Mouse (Mus musculus) MEL (cell line): ENCODE measurements around the gene Arl15. TPM values are rescaled to one million over a fixed set of nuclear protein-coding genes. Genes with fewer than 3 reads are reported as not detected.

ENCODE experiments used
- DNase-seq: peaks from one replicate; pipeline ENCODE4 v3.0.0; 2011; ENCODE audit warnings: low read depth, low spot score
- H3K27ac ChIP-seq: 2 replicates; pipeline ENCODE4 v1.5.1; 2012; ENCODE audit warnings: low read depth, mild to moderate bottlenecking, control low read depth, low read length, moderate library complexity; ENCODE audit not compliant: control insufficient read depth
- H3K27me3 ChIP-seq, 2 experiments: fragments of 150-350 bp in 1 of 2; sonication (generic) in 1 of 2; 2 replicates each; pipeline ENCODE4 v1.6.1; 2012; ENCODE audit warnings: low read length in 2 of 2, mild to moderate bottlenecking in 2 of 2, improper control_type of control experiment in 1 of 2, moderate library complexity in 1 of 2; ENCODE audit not compliant: insufficient read depth in 2 of 2, control insufficient read depth in 1 of 2
- H3K36me3 ChIP-seq, 2 experiments: 2 replicates each; pipeline ENCODE4 v1.6.1; 2012 to 2014; ENCODE audit warnings: low read length in 2 of 2, improper control_type of control experiment in 1 of 2, inconsistent platforms in 1 of 2, mild to moderate bottlenecking in 1 of 2; ENCODE audit not compliant: insufficient read depth in 2 of 2, control insufficient read depth in 1 of 2
- H3K4me1 ChIP-seq, 2 experiments: fragments of 150-350 bp in 1 of 2; sonication (generic) in 1 of 2; 2 replicates each; pipeline ENCODE4 v1.6.1; 2012; ENCODE audit warnings: low read length in 2 of 2, improper control_type of control experiment in 1 of 2, mild to moderate bottlenecking in 1 of 2; ENCODE audit not compliant: insufficient read depth in 2 of 2, control insufficient read depth in 1 of 2
- H3K4me3 ChIP-seq, 2 experiments: fragments of 150-350 bp in 1 of 2; sonication (generic) in 1 of 2; 2 replicates each; pipeline ENCODE4 v1.5.1; 2012; ENCODE audit warnings: low read depth in 2 of 2, low read length in 2 of 2, mild to moderate bottlenecking in 2 of 2, moderate library complexity in 2 of 2, control low read depth in 1 of 2, improper control_type of control experiment in 1 of 2; ENCODE audit not compliant: control insufficient read depth in 1 of 2, insufficient read depth in 1 of 2
- H3K79me2 ChIP-seq: 2 replicates; pipeline ENCODE4 v1.6.1; 2012; ENCODE audit warnings: mild to moderate bottlenecking, low read length, moderate library complexity; ENCODE audit not compliant: control insufficient read depth, poor library complexity, insufficient read depth
- H3K9ac ChIP-seq: 2 replicates; pipeline ENCODE4 v1.6.1; 2012; ENCODE audit warnings: low read depth, mild to moderate bottlenecking, control low read depth, low read length, moderate library complexity; ENCODE audit not compliant: control insufficient read depth, poor library complexity, severe bottlenecking
- H3K9me3 ChIP-seq: fragments of 150-350 bp; sonication (generic); replicated peaks from 2 replicates; pipeline ENCODE4 v1.6.1; 2012; ENCODE audit warnings: mild to moderate bottlenecking, low read length, improper control_type of control experiment, moderate library complexity; ENCODE audit not compliant: insufficient read depth
- BHLHE40 ChIP-seq: IDR thresholded peaks from 2 replicates; pipeline ENCODE4 v1.6.1; 2012; ENCODE audit warnings: low read depth, mild to moderate bottlenecking, inconsistent platforms, low read length, improper control_type of control experiment, borderline replicate concordance
- CHD1 ChIP-seq: IDR thresholded peaks from 2 replicates; pipeline ENCODE4 v1.6.1; 2012; ENCODE audit warnings: low read depth, mild to moderate bottlenecking, inconsistent platforms, low read length, improper control_type of control experiment
- CTCF ChIP-seq, 3 experiments: IDR thresholded peaks in 2 of 3; conservative IDR thresholded peaks in 1 of 3; 2 replicates each; pipeline ENCODE4 v1.5.1; 2011 to 2012; ENCODE audit warnings: low read length in 3 of 3, low read depth in 2 of 3, mild to moderate bottlenecking in 2 of 3, improper control_type of control experiment in 1 of 3, inconsistent platforms in 1 of 3, mixed read lengths in 1 of 3, moderate library complexity in 1 of 3; ENCODE audit not compliant: control insufficient read depth in 1 of 3, insufficient read depth in 1 of 3, poor library complexity in 1 of 3, severe bottlenecking in 1 of 3
- ELF1 ChIP-seq: IDR thresholded peaks from 2 replicates; pipeline ENCODE4 v1.6.1; 2014; ENCODE audit warnings: low read depth, mild to moderate bottlenecking, inconsistent platforms, low read length, improper control_type of control experiment, moderate library complexity
- EP300 ChIP-seq, 2 experiments: IDR thresholded peaks; 2 replicates each; pipeline ENCODE4 v1.6.1; 2011; ENCODE audit warnings: improper control_type of control experiment in 2 of 2, low read length in 2 of 2, low read depth in 1 of 2, mild to moderate bottlenecking in 1 of 2
- GABPA ChIP-seq: IDR thresholded peaks from 2 replicates; pipeline ENCODE4 v1.6.1; 2012; ENCODE audit warnings: low read depth, mild to moderate bottlenecking, inconsistent platforms, low read length, improper control_type of control experiment, moderate library complexity
- GATA1 ChIP-seq: IDR thresholded peaks from 2 replicates; pipeline ENCODE4 v1.6.1; 2011; ENCODE audit warnings: low read depth, low read length, improper control_type of control experiment
- HCFC1 ChIP-seq: IDR thresholded peaks from 2 replicates; pipeline ENCODE4 v1.6.1; 2012; ENCODE audit warnings: low read depth, mild to moderate bottlenecking, inconsistent platforms, low read length, improper control_type of control experiment, moderate library complexity
- KAT2A ChIP-seq: conservative IDR thresholded peaks from 2 replicates; pipeline ENCODE4 v1.6.1; 2012; ENCODE audit warnings: low read depth, low read length, improper control_type of control experiment, inconsistent platforms
- MAFK ChIP-seq: IDR thresholded peaks from 2 replicates; pipeline ENCODE4 v1.6.1; 2011; ENCODE audit warnings: low read depth, mild to moderate bottlenecking, low read length, improper control_type of control experiment, borderline replicate concordance
- MAX ChIP-seq: IDR thresholded peaks from 2 replicates; pipeline ENCODE4 v1.6.1; 2011; ENCODE audit warnings: low read length, improper control_type of control experiment
- MAZ ChIP-seq: IDR thresholded peaks from 2 replicates; pipeline ENCODE4 v1.6.1; 2012; ENCODE audit warnings: low read depth, mild to moderate bottlenecking, inconsistent platforms, low read length, improper control_type of control experiment
- MEF2A ChIP-seq: IDR thresholded peaks from 2 replicates; pipeline ENCODE4 v1.6.1; 2014; ENCODE audit warnings: low read depth, mild to moderate bottlenecking, inconsistent platforms, low read length, improper control_type of control experiment; ENCODE audit not compliant: poor library complexity, insufficient replicate concordance, severe bottlenecking; ENCODE audit errors: extremely low read depth
- MXI1 ChIP-seq: IDR thresholded peaks from 2 replicates; pipeline ENCODE4 v1.6.1; 2011; ENCODE audit warnings: mild to moderate bottlenecking, low read depth, low read length, improper control_type of control experiment
- MYB ChIP-seq: IDR thresholded peaks from 2 replicates; pipeline ENCODE4 v1.6.1; 2011; ENCODE audit warnings: mild to moderate bottlenecking, low read depth, low read length, improper control_type of control experiment
- NELFE ChIP-seq: IDR thresholded peaks from 2 replicates; pipeline ENCODE4 v1.6.1; 2011; ENCODE audit warnings: low read depth, low read length, improper control_type of control experiment
- NRF1 ChIP-seq: IDR thresholded peaks from 2 replicates; pipeline ENCODE4 v1.6.1; 2014; ENCODE audit warnings: low read depth, mild to moderate bottlenecking, inconsistent platforms, low read length, improper control_type of control experiment, moderate library complexity; ENCODE audit not compliant: poor library complexity, insufficient read depth, severe bottlenecking
- POLR2AphosphoS2 ChIP-seq: IDR thresholded peaks from 2 replicates; pipeline ENCODE4 v1.6.1; 2011; ENCODE audit warnings: low read length, improper control_type of control experiment
- POLR2AphosphoS5 ChIP-seq: IDR thresholded peaks from 2 replicates; pipeline ENCODE4 v1.6.1; 2012; ENCODE audit warnings: low read depth, borderline replicate concordance, mild to moderate bottlenecking, inconsistent platforms, low read length, moderate library complexity, mixed read lengths
- RAD21 ChIP-seq: IDR thresholded peaks from 2 replicates; pipeline ENCODE4 v1.6.1; 2011; ENCODE audit warnings: mild to moderate bottlenecking, low read depth, low read length, improper control_type of control experiment
- SIN3A ChIP-seq: IDR thresholded peaks from 2 replicates; pipeline ENCODE4 v1.6.1; 2012; ENCODE audit warnings: low read length, improper control_type of control experiment, inconsistent platforms
- TAL1 ChIP-seq: IDR thresholded peaks from 2 replicates; pipeline ENCODE4 v1.6.1; 2012; ENCODE audit warnings: mild to moderate bottlenecking, inconsistent platforms, low read length, moderate library complexity, mixed read lengths
- TBP ChIP-seq: IDR thresholded peaks from 2 replicates; pipeline ENCODE4 v1.8.0; 2011; ENCODE audit warnings: low read depth, low read length, improper control_type of control experiment
- TCF12 ChIP-seq: IDR thresholded peaks from 2 replicates; pipeline ENCODE4 v1.6.1; 2014; ENCODE audit warnings: low read depth, mild to moderate bottlenecking, inconsistent platforms, low read length, improper control_type of control experiment, moderate library complexity
- UBTF ChIP-seq: IDR thresholded peaks from 2 replicates; pipeline ENCODE4 v1.6.1; 2012; ENCODE audit warnings: low read depth, mild to moderate bottlenecking, inconsistent platforms, low read length, improper control_type of control experiment, moderate library complexity, borderline replicate concordance; ENCODE audit not compliant: insufficient read depth
- USF1 ChIP-seq: IDR thresholded peaks from 2 replicates; pipeline ENCODE4 v1.6.1; 2014; ENCODE audit warnings: low read depth, mild to moderate bottlenecking, inconsistent platforms, low read length, improper control_type of control experiment, moderate library complexity
- USF2 ChIP-seq, 2 experiments: IDR thresholded peaks; 2 replicates each; pipeline ENCODE4 v1.6.1; 2011 to 2012; ENCODE audit warnings: improper control_type of control experiment in 2 of 2, low read length in 2 of 2, borderline replicate concordance in 1 of 2, inconsistent platforms in 1 of 2, low read depth in 1 of 2, mild to moderate bottlenecking in 1 of 2; ENCODE audit not compliant: insufficient read depth in 1 of 2
- ZC3H11A ChIP-seq: IDR thresholded peaks from 2 replicates; pipeline ENCODE4 v1.6.1; 2012; ENCODE audit warnings: low read depth, mild to moderate bottlenecking, inconsistent platforms, low read length, improper control_type of control experiment
- ZKSCAN1 ChIP-seq: IDR thresholded peaks from 2 replicates; pipeline ENCODE4 v1.6.1; 2012; ENCODE audit warnings: low read depth, mild to moderate bottlenecking, inconsistent platforms, low read length, improper control_type of control experiment, moderate library complexity
- ZMIZ1 ChIP-seq: IDR thresholded peaks from 2 replicates; pipeline ENCODE4 v1.6.1; 2012; ENCODE audit warnings: low read depth, mild to moderate bottlenecking, inconsistent platforms, low read length, improper control_type of control experiment, moderate library complexity
- ZNF384 ChIP-seq: IDR thresholded peaks from 2 replicates; pipeline ENCODE4 v1.6.1; 2012; ENCODE audit warnings: low read depth, mild to moderate bottlenecking, inconsistent platforms, low read length, improper control_type of control experiment
- polyA plus RNA-seq, 2 experiments: library from polyadenylated mRNA; stranded (reverse) in 1 of 2; unstranded in 1 of 2; fragments of >175 nt in 1 of 2; fragments of >200 nt in 1 of 2; gene quantifications; 2 replicates each; pipeline versions ENCODE4 v1.2.1 to v1.2.4; 2012; ENCODE audit warnings: low replicate concordance in 2 of 2, low read depth in 1 of 2; ENCODE audit not compliant: insufficient read length in 2 of 2, insufficient read depth in 1 of 2, missing spikeins in 1 of 2
- total RNA-seq: library from RNA; depleted of rRNA; stranded (reverse); fragments of 300-350 nt; gene quantifications from 2 replicates; pipeline ENCODE4 v1.2.3, GENCODE M21; 2012

The Arl15 gene
- total and polyA plus RNA-seq, 3 experiments, result 3.6 to 5.8 TPM; not detected in 1

DNA sequence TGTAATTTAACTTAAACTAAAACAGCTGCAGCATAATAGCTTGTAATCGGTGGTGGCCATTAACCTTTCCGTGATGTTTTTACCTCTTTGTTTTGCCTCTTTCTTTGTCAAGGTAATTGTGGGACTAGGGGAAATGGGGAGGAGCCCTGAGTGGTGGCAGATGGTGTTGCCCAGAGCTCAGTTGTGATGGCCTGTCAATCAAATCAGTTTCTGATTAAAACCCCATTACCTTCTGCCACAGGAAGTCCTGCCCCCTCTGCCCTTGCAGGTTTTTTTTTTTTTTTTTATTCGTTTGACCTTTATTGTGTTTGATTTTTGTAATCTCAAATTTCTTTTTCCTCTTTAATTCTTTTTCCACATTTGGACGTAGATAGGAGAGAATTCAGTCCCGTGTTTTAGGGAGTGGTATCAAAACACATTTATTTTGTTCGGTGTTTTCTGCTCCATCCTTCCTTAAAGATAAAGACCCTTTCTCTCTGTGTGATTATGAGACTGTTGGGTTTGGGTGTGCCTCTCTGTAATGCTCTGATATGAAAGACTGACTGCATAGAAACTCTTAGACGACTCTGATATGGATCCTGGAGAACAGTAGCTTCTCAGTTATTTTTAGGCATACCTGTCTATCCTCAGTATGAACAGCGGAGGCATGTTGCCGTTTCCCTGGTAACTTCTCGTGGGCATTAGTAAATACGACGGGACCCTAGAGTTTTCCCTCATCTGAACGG lies 64.5 kb downstream of the Arl15 start (continued):
- TF ChIP-seq EP300 (IDR thresholded peaks at IDR 0.05; ENCODE audit: low read depth in 1 of 2, low read length in 2 of 2), result peak; percentile 96
- no peak for TF ChIP-seq NELFE
- peak; percentile 94 for TF ChIP-seq ZNF384
- peak; percentile 80; the same call in 1 of the 2 replicates for TF ChIP-seq SIN3A
- TF ChIP-seq CTCF (IDR thresholded peaks at IDR 0.05 in 2 of 3, conservative IDR thresholded peaks at IDR 0.05 in 1 of 3; ENCODE audit: control insufficient read depth in 1 of 3, insufficient read depth in 1 of 3, low read depth in 2 of 3, low read length in 3 of 3, poor library complexity in 1 of 3, severe bottlenecking in 1 of 3), result no peak
- TF ChIP-seq GATA1, result peak; percentile 93
- TF ChIP-seq CHD1, result no peak
- TF ChIP-seq POLR2AphosphoS5, result no peak
- TF ChIP-seq USF1, result no peak

DNA sequence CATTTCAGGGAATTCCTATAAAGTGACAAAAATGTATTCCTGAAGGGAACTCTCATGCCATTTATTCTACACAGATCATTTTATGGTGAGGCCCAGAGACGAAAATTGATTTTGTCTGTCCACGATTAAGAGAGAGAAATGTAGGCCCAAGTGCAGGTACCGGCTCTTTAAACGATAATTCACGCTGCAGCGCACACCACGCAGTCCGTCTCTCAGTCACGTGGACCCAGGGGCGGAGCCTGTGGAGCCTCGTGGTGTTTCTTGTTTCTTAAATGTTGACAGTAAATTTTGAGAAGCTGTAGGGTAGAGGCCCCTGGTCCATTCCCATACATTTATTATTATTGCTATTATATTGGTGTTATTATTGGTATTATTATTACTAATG lies 65.1 kb downstream of the Arl15 start:
- H3K79me2 ChIP-seq, result no peaks in the 10 kb centered on the region; the same call in 1 of the 2 replicates
- H3K27me3 ChIP-seq, result no peaks in the 10 kb centered on the region
- H3K36me3 ChIP-seq, result peaks cover 0 to 42% of the 10 kb centered on the region in 2 experiments; a peak in 2 of 4 replicates
- H3K4me1 ChIP-seq, result peaks cover 33 to 48% of the 10 kb centered on the region in 2 experiments
- no peaks in the 10 kb centered on the region for H3K9me3 ChIP-seq
- peak overlapping the region; percentile 72 for H3K9ac ChIP-seq
- H3K27ac ChIP-seq, result peak overlapping the region; percentile 98
- peak; percentile 89 for DNase-seq
- peak overlapping the region; percentile 54 to 63 for H3K4me3 ChIP-seq
- TF ChIP-seq TCF12, result no peak
- TF ChIP-seq TAL1, result no peak
- peak; percentile 82; the same call in 1 of the 2 replicates for TF ChIP-seq SIN3A
- TF ChIP-seq KAT2A, result no peak
- peak; percentile 24 to 86; a peak in 2 of 4 replicates for TF ChIP-seq USF2 (IDR thresholded peaks at IDR 0.05; ENCODE audit: borderline replicate concordance in 1 of 2, insufficient read depth in 1 of 2, low read depth in 1 of 2, low read length in 2 of 2)
- peak; percentile 68 for TF ChIP-seq BHLHE40
- 0 out of 2 replicates have a peak, but pooled peaks have one; percentile 87 for TF ChIP-seq CHD1
- no peak for TF ChIP-seq MEF2A
- TF ChIP-seq POLR2AphosphoS2, result 0 out of 2 replicates have a peak, but pooled peaks have one; percentile 52
- no peak for TF ChIP-seq RAD21
- TF ChIP-seq ZKSCAN1, result no peak
- TF ChIP-seq MAX, result peak; percentile 98
- TF ChIP-seq ELF1, result 0 out of 2 replicates have a peak, but pooled peaks have one; percentile 24
- no peak for TF ChIP-seq EP300 (IDR thresholded peaks at IDR 0.05; ENCODE audit: low read depth in 1 of 2, low read length in 2 of 2)
- TF ChIP-seq ZMIZ1, result no peak
- peak; percentile 95 for TF ChIP-seq MXI1
- TF ChIP-seq MYB, result no peak
- 0 out of 2 replicates have a peak, but pooled peaks have one; percentile 44 for TF ChIP-seq TBP
- TF ChIP-seq MAZ, result no peak
- TF ChIP-seq HCFC1, result peak; percentile 60
- no peak for TF ChIP-seq GABPA
- peak; percentile 48 for TF ChIP-seq NELFE
- peak; percentile 97 for TF ChIP-seq USF1
- 0 out of 2 replicates have a peak, but pooled peaks have one; percentile 16 for TF ChIP-seq NRF1
- TF ChIP-seq ZNF384, result no peak
- TF ChIP-seq MAFK, result no peak
- TF ChIP-seq UBTF, result no peak
- no peak for TF ChIP-seq ZC3H11A
- no peak for TF ChIP-seq CTCF (IDR thresholded peaks at IDR 0.05 in 2 of 3, conservative IDR thresholded peaks at IDR 0.05 in 1 of 3; ENCODE audit: control insufficient read depth in 1 of 3, insufficient read depth in 1 of 3, low read depth in 2 of 3, low read length in 3 of 3, poor library complexity in 1 of 3, severe bottlenecking in 1 of 3)
